Mouse (Mus musculus): ENCODE measurements around the gene Elmo3. TPM values are rescaled to one million over a fixed set of nuclear protein-coding genes. Genes with fewer than 3 reads are reported as not detected.

Elmo3 gene
- polyA plus RNA-seq, 1 experiment from 2014 or later = 8.0 TPM

DNA sequence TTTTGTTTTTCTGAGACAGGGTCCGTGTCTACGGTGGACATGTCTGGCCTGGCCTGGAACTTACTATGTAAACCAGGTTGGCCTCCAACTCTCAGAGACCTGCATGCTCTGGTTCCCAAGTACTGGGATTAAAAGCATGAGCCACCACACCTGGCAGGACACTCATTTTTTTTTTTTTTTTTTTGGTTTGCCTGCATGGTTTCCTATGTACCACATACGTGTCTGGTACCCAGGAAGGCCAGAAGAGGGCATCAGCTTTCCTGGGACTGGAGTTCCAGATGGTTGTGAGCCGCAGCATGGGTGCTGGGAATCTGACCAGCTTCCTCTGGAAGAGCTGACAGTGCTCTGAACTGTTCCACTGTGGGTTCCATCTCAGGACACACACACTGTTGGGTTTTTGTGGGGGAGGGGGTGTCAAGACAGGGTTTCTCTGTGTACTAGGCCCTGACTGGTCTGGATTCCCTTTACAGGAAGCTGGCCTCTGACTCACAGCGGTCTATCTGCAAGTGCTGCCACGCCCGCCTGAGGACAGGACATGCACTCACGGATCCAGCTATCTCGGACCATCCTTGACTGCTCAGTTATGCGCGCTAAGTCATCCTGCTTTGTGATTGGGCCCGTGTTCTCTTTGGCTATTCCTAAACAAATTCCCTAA, 43.9 kb upstream of the Elmo3 start:
- Histone ChIP-seq H3K4me1 (ENCODE audit: insufficient read depth) (peaks cover 16% of the 10 kb centered on the region; the same call in 1 of the 2 replicates), H3K36me3 (ENCODE audit: insufficient read depth) (no peaks in the 10 kb centered on the region), H3K4me3 (ENCODE audit: low read depth, low read length) (no peak overlapping the region), H3K9me3 (ENCODE audit: low read depth, low read length) (no peaks in the 10 kb centered on the region), H3K9ac (no peak overlapping the region), H3K27ac (ENCODE audit: low read depth) (no peak overlapping the region), H3K27me3 (ENCODE audit: insufficient read depth, low read length) (peaks cover 38% of the 10 kb centered on the region), H3K4me2 (no peak overlapping the region)
- no peak for ATAC-seq (ENCODE audit: insufficient read depth)
- no peak for DNase-seq
- 0 out of 2 replicates have a peak, but pooled peaks have one; percentile 8 for TF ChIP-seq CTCF (IDR thresholded peaks at IDR 0.05; ENCODE audit: low read depth)
- WGBS = 86% methylated on average over 12 of the region's 12 CpGs

DNA sequence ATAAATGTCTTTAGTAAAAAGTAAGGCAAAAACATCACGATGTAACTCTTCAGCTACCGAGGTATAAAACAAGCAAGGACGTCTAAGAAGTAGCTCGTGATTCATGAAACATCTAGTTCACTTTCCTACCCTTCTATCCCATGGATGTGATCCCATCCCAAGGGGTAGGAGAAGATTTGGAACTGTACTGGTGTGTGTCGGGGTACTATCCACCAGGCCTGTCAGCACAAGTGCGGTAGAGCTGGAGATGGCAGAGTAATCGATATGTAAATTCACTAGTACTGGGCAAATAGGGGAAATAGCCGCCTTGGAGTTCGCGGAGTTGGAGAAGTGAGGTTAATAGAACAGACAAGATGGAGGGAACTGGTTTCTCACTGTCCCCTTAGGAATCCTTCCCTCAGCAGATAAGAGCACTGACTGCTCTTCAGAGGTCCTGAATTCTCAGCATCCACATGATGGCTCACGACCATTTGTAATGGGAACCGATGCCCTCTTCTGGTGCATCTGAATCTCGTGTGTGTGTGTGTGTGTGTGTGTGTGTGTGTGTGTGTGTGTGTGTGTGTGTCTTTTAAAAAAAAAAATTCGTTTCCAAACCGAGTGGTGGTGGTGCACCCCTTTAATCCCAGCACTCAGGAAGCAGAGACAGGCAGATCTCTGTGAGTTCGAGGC, 42.0 kb upstream of the Elmo3 start:
- peaks cover 16% of the 10 kb centered on the region; the same call in 1 of the 2 replicates for H3K4me1 ChIP-seq (ENCODE audit: insufficient read depth)
- H3K9ac ChIP-seq = no peak overlapping the region
- 42% methylated on average over 16 of the region's 16 CpGs for WGBS
- H3K4me2 ChIP-seq = peak overlapping the region; percentile 73
- H3K36me3 ChIP-seq (ENCODE audit: insufficient read depth) = no peaks in the 10 kb centered on the region
- DNase-seq = no peak
- ATAC-seq (ENCODE audit: insufficient read depth) = no peak
- no peak for TF ChIP-seq CTCF (IDR thresholded peaks at IDR 0.05; ENCODE audit: low read depth)
- peaks cover 51% of the 10 kb centered on the region for H3K27me3 ChIP-seq (ENCODE audit: insufficient read depth, low read length)
- no peak overlapping the region; the same call in 1 of the 2 replicates for H3K4me3 ChIP-seq (ENCODE audit: low read depth, low read length)
- H3K27ac ChIP-seq (ENCODE audit: low read depth) = no peak overlapping the region
- H3K9me3 ChIP-seq (ENCODE audit: low read depth, low read length) = no peaks in the 10 kb centered on the region

DNA sequence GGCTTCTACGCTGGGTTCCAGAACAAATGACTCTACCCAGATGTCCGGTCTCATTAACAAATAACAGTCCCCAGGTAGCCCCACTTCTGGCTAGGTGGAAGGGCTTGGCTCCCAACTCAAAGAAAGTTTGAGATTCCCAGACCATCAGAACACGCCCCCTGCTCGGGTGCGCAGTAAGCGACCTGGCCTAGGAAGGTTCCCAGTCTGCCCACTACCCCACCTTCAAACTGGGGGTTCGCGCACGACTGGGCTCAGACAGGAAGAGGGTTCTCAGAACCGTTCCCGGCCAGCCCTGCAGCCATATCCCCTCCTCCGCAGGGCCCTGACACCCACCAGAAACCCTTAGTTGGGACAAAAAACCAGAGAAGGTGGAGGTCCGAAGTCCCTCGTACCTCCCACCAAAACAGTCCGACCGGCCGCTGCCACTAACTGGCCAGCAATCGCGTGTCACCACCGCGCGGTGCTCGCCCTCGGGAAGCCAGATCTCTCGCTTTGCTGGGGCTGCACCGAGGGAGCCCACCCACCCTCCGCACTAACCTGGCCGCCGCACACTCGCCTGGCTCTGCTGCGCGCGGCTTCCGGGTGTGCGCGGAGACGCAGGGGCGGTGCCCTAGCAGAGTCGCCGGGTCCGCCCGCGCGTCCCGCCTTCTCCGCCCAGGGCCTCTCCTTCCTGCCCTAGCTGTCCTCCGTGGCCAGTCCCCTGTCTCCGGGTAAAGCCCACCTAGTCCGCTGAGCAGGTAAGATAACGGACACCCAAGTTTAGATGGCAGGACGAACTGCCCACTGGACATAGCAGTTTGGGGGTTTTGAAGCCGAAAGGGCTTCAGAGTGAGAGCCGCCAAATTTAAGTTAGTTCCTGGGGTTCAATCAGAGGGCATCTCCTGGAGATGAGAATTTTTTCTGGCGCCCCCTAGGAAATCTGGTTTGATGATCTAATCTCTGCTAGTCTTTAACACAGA, 41.1 kb upstream of the Elmo3 start, which contains the start of the genes Tradd and Fbxl8:
TSS of gene Tradd (minus strand) at position 586 of the 959 bp plus-strand sequence.
TSS of gene Fbxl8 (plus strand) at position 625 of the 959 bp plus-strand sequence.
- peaks cover 19% of the 10 kb centered on the region for H3K4me1 ChIP-seq (ENCODE audit: insufficient read depth)
- H3K27ac ChIP-seq (ENCODE audit: low read depth) = no peak within 1 kb of the TSS
- H3K36me3 ChIP-seq (ENCODE audit: insufficient read depth) = no peaks in the 10 kb centered on the region
- peak; percentile 29; the same call in 1 of the 2 replicates for TF ChIP-seq CTCF (IDR thresholded peaks at IDR 0.05; ENCODE audit: low read depth)
- H3K9ac ChIP-seq = peak within 1 kb of the TSS; percentile 64
- H3K27me3 ChIP-seq (ENCODE audit: insufficient read depth, low read length) = peaks cover 51% of the 10 kb centered on the region
- ATAC-seq (ENCODE audit: insufficient read depth) = peak; percentile 64; the same call in 1 of the 2 replicates
- peak within 1 kb of the TSS; percentile 71 for H3K4me3 ChIP-seq (ENCODE audit: low read depth, low read length)
- H3K9me3 ChIP-seq (ENCODE audit: low read depth, low read length) = no peaks in the 10 kb centered on the region
- DNase-seq = peak; percentile 83
- under 1% methylated on average over 54 of the region's 54 CpGs for WGBS
- H3K4me2 ChIP-seq = peak within 1 kb of the TSS; percentile 73

DNA sequence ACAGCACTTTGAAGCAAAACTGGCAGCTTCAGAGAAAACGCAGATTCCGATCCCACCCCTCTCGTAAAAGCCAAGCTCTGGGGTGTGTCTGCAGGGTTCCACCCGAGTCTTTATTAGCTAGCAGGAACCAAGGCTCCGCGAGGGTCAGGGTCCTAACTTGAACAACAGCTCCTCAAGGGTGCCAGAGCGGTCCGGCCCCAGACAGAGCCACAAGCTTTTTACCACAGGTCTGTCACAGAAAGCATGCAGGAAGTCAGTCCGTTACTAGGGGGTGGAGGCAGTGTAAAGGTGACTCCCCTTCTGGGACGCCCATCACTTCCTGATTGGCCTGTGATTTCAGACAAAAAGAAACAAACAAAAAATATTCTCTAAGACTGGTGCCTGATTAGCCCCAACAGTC, 40.3 kb upstream of the Elmo3 start:
- ATAC-seq (ENCODE audit: insufficient read depth) (no peak), DNase-seq (no peak)
- peak overlapping the region; percentile 64 for H3K9ac ChIP-seq
- peak overlapping the region; percentile 73 for H3K4me2 ChIP-seq
- H3K27me3 ChIP-seq (ENCODE audit: insufficient read depth, low read length) = peaks cover 52% of the 10 kb centered on the region
- no peaks in the 10 kb centered on the region for H3K9me3 ChIP-seq (ENCODE audit: low read depth, low read length)
- peaks cover 22% of the 10 kb centered on the region for H3K4me1 ChIP-seq (ENCODE audit: insufficient read depth)
- H3K36me3 ChIP-seq (ENCODE audit: insufficient read depth) = no peaks in the 10 kb centered on the region
- no peak overlapping the region for H3K27ac ChIP-seq (ENCODE audit: low read depth)
- H3K4me3 ChIP-seq (ENCODE audit: low read depth, low read length) = peak overlapping the region; percentile 71
- TF ChIP-seq CTCF (IDR thresholded peaks at IDR 0.05; ENCODE audit: low read depth) = no peak
- 13% methylated on average over 10 of the region's 10 CpGs for WGBS

DNA sequence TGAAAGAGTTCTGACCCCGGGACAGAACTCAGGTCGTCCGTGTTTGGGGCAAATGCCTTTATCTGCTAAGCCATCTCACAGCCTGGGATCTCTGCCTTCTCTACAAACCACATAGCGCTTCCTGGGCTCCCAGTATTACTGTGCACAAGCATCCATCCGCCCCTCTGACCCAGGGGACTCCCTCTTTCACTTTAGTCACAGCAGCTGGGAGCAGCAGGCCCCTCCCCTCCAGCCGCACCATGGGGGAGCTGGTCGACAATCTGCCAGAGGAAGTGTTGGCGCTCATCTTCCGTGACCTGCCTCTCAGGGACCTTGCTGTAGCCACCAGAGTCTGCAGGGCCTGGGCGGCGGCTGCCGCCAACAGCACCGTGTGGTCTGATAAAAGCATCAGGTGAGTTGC, 38.6 kb upstream of the Elmo3 start:
- Histone ChIP-seq H3K4me2 (no peak overlapping the region), H3K27ac (ENCODE audit: low read depth) (no peak overlapping the region), H3K9ac (no peak overlapping the region), H3K36me3 (ENCODE audit: insufficient read depth) (no peaks in the 10 kb centered on the region), H3K4me1 (ENCODE audit: insufficient read depth) (peaks cover 30% of the 10 kb centered on the region), H3K4me3 (ENCODE audit: low read depth, low read length) (no peak overlapping the region), H3K27me3 (ENCODE audit: insufficient read depth, low read length) (peaks cover 60% of the 10 kb centered on the region), H3K9me3 (ENCODE audit: low read depth, low read length) (no peaks in the 10 kb centered on the region)
- no peak for DNase-seq
- ATAC-seq (ENCODE audit: insufficient read depth) = no peak
- TF ChIP-seq CTCF (IDR thresholded peaks at IDR 0.05; ENCODE audit: low read depth) = no peak
- 21% methylated on average over 13 of the region's 13 CpGs for WGBS

DNA sequence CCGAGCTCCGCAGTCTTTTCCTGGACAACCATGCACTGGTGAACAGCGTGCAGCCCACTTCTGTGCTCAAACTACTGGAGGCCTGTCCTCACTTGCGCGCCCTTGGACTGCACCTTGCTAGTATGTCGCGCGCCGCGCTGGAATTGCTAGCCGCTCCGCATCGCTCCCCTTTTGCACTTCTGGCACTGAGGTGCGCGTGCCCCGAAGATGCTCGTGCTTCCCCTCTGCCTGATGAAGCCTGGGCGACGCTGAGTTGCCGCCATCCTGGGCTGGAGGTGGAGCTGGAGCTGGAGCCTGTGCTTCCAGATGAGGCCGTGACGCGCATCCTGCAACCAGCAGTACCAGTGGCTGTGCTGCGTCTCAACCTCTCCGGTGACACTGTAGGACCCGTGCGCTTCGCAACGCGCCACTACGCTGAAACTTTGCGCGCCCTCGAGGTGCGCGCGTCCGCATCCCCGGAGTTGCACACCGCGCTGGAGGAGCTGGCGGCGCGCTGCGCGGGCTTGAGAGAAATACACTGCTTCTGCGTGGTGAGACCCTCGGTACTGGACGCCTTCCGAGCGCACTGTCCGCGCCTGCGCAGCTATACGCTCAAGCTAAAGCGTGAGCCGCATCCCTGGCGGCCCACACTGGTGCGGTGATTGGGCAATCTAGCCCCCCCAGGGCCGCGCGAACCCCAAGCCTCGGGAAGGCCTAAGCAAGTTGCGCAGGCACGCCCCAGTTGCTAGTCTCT, 36.9 kb upstream of the Elmo3 start:
- H3K27me3 ChIP-seq (ENCODE audit: insufficient read depth, low read length) = peaks cover 70% of the 10 kb centered on the region
- DNase-seq (peak; percentile 85), ATAC-seq (ENCODE audit: insufficient read depth) (peak; percentile 62)
- peaks cover 30% of the 10 kb centered on the region for H3K4me1 ChIP-seq (ENCODE audit: insufficient read depth)
- H3K4me3 ChIP-seq (ENCODE audit: low read depth, low read length) = peak overlapping the region; percentile 44
- no peaks in the 10 kb centered on the region for H3K9me3 ChIP-seq (ENCODE audit: low read depth, low read length)
- no peak for TF ChIP-seq CTCF (IDR thresholded peaks at IDR 0.05; ENCODE audit: low read depth)
- H3K27ac ChIP-seq (ENCODE audit: low read depth) = no peak overlapping the region
- H3K4me2 ChIP-seq = peak overlapping the region; percentile 89
- under 1% methylated on average over 65 of the region's 65 CpGs for WGBS
- H3K9ac ChIP-seq = peak overlapping the region; percentile 26; the same call in 1 of the 2 replicates
- no peaks in the 10 kb centered on the region for H3K36me3 ChIP-seq (ENCODE audit: insufficient read depth)

Data from lung, embryonic 14.5 days (tissue).